Mouse (Mus musculus) megakaryocyte, embryonic 14.5 days (primary cell): ENCODE results near the gene Dennd1b.

Experiments used
- FLI1 ChIP-seq: IDR thresholded peaks from 2 replicates; pipeline ENCODE4 v1.6.1; 2012; ENCODE audit warnings: low read length, inconsistent platforms, mixed read lengths
- GATA1 ChIP-seq: IDR thresholded peaks from 3 replicates; pipeline ENCODE4 v1.6.1; 2012; ENCODE audit warnings: mixed read lengths, low read length, inconsistent platforms, borderline replicate concordance

- TF ChIP-seq GATA1 (no peak), FLI1 (no peak)
Observed at GRCm38 (mm10) chr1:139203026-139203425, 239.8 kb downstream of the Dennd1b start.
